Mouse (Mus musculus): ENCODE results near the gene Rnf166.

Gene Rnf166

DNA sequence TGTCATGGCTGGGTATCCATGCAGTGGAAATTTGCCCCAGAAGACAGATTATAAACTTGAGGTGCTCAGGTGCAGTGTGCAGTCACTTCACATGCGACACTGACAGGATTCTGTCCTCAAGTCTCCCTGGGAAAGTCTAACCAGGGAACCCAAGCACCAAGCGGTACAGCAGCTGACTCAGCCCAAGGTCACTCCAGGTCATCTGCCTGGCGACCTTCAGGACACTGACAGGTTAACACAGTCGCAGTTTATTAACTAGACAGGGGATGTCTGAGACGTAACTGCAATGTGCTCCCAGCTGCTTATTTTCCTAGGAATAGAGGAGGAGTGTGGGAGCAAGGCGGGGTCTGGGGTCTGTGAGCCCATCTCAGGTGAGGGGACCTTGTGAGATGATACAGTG is 6.5 kb downstream of the Rnf166 start:
- DNase-seq (ENCODE audit: low spot score in 2 of 2) = no peak

DNA sequence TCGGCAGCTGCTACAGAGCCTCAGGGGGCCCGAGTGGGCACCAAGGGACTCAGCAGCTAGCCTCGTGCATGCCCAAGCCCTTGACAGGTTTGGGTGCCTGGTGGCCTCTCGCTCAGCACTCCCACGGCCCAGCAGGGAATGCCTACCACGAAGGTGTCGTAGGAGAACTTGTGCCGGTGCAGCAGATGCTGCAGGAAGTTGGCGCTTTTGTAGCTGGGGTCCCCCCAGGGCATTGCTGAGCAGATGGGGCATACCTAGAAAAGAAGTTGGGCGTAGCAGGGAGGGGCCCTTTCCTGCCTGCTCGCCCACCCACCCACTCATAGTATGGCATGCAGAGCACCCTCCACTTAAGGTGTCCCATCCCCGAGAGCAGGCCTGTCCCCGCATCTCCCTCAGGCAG is 8.0 kb downstream of the Rnf166 start:
- no peak for DNase-seq (ENCODE audit: low spot score in 2 of 2)

DNA sequence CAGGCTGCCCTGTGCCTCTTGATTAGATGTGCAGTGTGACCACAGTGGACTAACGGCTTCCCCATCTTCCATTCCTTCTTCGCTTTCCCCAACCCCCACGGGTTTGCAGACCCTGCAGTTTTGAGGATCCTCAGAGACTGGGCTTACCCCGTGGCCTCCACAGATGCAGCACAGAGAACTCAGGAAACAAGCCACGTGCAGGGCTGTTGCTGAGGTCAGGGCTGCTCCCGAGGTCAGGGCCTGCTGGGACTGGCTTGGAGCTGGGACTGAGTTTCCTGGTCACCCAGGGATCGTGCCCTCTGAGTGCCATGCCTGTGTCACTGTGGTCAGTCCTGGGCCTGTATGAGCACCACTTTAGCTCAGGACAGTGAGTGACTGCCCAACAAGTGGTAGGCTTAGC is 10.9 kb downstream of the Rnf166 start:
- DNase-seq (ENCODE audit: low spot score in 2 of 2) = no peak

DNA sequence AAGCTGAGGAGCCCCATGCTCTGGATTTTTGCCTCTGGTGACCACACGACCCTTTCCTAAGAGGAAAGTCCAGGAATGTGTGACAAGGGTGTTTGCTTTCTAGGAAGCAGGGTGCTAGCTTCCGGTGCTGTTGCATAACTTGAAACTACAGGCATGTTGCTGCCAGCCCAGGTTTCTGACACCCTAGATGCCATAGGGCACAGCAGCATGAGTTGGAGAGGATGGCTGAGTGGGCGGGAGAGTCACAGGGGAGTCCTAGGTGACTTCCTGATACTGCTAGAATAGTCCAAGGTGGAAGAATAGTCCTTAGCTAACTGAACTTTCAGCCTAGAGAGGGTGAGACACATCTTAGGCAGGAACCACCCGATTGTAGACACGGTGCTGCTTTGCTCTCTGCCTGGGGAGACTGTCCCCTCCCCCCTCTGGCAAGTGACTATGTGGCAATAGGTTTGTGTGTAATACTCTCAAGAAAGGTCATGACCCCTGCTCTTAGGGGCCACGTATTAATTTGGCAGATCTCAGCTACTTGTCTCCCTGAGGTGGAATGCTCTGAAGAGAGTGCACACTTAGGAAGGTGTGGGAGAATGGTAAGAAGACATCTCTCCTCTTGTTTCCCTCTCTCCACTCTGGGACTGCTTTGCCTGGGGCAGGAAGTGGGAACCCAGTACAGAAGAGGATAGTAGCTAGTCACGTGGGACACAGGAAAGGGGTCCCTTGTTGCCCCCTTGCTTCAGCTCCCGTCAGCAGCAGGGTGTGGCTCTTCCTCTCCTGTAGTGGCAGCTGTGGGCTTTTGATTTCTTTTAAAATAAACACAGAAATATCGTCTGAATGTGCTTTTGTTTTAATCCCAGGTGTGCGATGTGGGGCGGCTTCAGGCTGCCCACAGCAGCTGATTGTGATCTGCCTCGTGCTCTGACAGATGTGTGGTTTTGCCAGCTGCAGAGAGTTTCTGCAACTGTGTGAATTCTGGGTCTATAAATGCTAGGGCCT is 11.9 kb downstream of the Rnf166 start:
- DNase-seq (ENCODE audit: low spot score in 2 of 2) = no peak

DNA sequence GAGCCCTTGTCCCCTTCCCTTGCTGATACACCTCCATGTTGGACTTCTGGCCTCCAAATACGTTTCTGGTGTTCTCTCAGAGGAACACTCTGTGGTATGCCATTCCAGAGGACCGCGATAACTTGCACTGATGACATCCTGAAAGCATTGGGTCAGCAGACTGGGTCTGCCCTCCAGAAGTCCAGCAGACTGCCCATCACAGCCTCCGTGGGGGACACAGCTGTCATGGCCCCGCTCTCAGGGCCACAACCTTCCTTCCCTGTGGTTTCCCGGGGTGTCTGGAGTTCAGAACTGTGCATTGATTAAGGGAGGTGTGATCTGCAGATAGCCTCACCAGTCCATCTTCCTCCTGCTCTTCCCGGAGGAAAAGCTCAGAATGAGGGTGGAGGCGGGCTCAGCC is 13.4 kb downstream of the Rnf166 start:
- DNase-seq (ENCODE audit: low spot score in 2 of 2) = no peak

DNA sequence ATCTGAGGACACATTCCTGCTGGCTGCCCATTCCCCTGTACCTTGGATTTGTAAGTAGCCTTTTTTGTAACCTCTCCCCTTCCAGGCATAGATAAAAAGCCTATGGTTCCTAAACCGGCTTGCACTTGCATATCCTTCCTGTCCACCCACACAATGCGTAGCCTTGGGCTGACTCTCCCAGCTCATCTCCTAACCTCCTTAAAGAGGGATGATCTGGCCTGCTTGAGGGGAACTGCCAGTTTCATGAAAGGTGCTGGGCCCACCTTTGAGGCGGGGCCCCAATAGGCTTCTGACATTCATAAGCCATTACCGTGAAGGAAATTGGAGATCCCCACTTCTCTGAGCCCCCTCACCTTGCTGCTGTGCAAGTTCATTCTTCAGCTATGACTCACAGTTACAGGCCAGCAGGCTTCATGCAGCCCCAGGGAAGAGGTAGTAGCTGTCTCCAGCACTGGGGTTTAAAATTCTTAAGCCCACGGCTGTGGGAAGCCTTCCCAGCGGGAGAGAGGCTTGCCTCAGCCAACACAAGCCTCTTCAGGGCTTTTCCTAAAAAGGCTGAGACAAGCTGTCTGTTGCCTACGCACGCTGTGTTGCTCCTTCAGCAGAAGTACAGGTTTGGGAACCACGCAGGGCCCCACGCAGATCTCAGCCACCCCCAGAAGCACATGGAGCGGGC is 14.3 kb downstream of the Rnf166 start:
- no peak for DNase-seq (ENCODE audit: low spot score in 2 of 2)

DNA sequence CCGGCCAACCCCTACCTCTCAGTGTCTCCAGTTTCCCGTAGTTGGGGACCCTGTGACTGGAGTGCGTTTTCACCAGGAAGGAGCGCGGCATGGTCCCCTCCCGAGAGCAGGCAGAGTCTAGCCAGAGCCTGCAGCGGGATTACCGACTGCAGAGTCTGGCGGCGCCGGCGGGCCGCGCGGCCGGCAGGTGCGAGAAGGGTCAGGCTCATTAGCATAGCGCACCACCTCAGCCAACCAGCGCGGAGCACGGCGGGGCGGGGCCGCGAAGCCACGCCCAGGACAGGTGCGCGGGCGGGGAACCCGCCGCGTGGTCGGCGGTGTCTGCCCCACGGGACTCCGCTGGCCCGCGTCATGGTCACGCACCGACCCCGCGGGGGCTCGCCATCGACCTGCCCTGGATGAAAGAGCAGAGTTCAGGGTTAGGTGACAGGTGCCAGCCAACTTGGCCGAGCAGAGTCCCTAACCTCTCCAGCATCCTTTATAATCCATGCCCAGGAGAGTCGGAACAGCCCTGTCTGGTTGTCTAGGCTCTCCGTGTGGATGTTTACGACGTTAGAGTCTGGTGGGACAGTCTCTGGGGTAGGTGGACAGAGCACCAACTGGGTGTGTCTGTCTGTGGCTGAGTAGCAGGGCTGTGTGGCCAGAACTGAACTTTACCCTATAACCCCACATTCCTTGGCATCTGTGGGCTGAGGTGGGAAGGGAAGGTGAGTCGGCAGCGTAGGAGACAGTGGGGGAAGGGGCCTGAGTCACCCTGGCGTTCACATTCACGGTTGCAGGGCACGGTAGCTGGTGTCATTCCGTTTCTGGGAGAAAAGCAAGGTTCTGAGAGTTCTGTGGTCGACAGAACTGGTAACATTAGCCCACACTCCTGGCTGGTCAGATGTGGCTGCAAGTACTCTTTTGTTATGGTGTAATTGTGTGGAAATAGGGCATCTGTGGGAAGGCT is 15.1 kb downstream of the Rnf166 start, which contains the start of gene Snai3:
Gene Snai3 (minus strand): TSS at position 210 of the 949 bp plus-strand sequence.
- DNase-seq (ENCODE audit: low spot score in 2 of 2) = peak; percentile 35 to 54

DNA sequence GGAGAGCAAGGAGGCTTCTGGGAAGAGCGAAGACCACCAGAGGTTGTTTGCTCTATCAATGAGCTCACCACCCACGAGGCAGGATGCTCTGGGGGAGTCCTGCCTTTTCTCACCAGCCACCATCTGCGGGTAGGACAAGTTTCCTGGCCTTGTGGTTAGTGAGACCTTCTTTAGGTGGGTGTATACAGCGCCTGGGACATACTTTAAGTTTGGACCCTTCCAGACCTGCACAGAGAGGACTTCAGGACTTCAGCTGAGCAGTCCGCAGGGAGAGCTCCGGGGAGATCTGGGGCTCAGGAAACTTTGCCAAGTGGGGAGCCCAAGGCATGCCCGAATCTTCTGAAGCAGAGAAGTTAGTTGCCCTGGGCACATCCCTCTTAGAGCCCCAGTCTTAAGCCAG is 15.9 kb downstream of the Rnf166 start:
- no peak for DNase-seq (ENCODE audit: low spot score in 2 of 2)

DNA sequence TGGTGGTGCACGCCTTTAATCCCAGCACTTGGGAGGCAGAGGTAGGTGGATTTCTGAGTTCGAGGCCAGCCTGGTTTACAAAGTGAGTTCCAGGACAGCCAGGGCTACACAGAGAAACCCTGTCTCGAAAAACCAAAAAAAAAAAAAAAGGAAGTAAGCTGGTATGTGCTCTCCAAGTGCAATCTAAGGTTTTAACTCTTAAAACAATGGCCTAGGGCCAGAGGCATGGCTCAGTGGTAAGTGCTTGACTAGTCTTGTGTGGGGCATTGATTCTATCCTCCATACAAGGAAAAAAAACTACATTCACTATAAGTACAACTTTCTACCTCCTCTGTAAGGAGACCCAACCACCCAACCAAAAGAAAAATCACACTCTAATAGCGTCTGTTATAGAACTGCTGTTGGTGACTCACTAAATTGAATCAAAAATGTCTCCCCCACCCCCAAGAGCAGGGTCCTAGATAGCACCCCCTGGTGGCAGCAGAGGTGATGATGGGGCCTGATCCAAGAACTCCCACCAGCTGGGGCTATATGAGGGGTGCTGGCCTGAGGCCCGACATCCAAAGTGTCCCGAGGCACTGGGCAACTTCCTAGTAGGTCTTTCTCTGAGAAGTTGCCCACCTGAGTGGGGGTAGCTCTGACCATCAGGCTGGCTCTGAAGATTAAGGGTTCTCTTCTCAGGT is 16.5 kb downstream of the Rnf166 start:
- DNase-seq (ENCODE audit: low spot score in 2 of 2) = peak in 1 of 2 experiments; percentile 39

DNA sequence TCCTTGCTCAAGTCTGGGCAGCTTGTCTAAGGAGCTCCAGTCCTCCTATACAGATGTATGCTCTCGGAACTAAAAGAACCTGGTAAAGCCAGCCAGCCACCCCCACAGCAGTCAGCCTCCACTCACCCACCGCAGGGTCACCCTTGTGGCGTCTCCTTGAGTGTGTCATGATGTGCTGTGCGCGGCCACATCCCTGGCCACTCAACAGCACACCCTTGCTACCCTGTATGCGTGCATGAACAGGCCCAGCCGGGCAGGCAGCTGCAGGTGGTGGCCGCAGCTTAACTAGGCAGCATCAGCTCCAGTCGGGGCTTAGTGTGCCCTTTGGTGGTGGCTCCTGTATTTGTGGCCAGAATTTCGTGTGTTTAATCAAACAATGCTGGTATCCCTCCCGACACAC is 18.7 kb downstream of the Rnf166 start:
- DNase-seq (ENCODE audit: low spot score in 2 of 2) = no peak

DNA sequence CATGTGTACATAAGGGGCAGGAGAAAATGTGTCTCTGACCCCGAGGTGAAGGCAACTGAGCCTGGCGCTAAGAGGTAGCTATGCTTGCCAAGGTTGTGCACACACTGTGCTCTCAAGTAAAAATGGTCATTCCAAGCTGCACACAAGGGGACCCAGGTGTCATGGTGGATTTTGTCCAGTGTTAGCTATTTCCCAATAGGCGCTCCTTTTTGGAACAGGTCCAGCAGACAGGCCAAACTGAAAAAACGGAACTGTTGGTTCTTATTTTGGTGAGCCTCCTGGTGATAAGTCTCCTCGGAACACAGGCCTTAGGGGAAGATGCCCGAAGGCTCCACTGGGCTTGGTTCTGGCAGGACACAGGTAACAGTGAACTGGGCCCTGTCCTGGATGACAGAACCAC is 21.5 kb downstream of the Rnf166 start:
- DNase-seq (ENCODE audit: low spot score in 2 of 2) = no peak

DNA sequence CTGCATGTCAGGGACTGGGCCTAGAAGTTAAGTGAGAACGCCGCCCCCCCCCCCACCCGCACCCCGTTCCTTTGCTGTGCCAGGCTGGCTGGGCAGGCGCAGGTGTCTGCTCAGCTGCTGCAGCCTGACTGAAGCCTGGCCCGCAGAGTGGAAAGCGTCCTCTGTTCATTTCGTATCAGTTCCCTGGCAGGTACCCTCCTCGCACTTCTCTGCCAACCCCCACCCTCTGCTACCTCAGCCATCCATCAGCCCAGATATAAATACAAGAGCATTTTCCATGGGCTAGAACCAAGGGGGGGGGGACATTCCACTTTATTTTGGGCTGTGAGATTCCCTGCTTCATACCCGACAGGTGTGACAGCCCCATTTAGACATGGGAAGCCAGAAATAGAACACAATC is 23.7 kb downstream of the Rnf166 start:
- DNase-seq (ENCODE audit: low spot score in 2 of 2) = no peak

DNA sequence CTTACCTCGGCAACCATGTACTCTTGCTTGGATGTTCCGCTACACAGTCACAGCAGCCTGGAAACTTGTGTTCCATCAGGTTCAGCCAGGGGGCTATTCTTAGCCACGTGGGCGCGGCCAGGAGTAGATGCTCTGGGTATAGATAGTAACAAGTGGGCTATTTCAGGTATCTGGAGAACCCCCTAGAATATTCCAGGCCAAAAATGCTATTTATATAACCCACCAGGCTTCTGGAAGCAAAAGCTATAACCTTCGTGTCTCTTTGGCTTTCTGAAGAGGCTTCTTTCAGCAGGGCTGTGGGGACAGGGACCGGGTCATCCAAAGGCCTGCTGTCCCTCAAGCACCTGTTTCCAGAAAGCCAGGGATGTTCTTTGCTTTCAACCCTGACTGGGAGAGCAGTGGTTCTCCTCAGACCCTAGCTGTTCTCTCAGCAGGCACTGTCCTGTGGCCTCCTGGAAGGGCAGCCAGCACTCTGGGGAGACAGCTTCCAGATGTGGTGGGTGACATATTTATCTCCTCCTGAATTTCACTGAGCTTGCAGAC is 24.6 kb downstream of the Rnf166 start:
- no peak for DNase-seq (ENCODE audit: low spot score in 2 of 2)

DNA sequence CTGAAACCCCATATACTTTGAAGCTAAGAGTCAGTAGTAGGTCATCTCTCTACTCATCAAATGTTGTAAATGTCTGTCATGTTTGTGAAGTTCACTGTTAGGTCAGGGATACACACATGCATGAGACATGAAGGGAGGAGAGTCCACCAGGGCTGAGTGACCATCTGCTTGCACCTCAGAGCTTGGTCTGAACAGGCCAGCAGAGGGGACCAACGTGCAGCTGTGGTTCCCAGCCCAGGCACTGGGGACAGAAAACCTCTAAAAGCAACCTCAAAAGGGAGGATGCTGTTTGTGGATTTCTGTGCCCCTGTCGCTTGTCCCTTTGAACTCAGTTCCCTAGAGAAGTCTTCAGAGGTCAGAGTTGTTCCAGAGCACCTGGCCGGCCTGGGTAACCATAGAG is 30.7 kb downstream of the Rnf166 start:
- no peak for DNase-seq (ENCODE audit: low spot score in 2 of 2)

DNA sequence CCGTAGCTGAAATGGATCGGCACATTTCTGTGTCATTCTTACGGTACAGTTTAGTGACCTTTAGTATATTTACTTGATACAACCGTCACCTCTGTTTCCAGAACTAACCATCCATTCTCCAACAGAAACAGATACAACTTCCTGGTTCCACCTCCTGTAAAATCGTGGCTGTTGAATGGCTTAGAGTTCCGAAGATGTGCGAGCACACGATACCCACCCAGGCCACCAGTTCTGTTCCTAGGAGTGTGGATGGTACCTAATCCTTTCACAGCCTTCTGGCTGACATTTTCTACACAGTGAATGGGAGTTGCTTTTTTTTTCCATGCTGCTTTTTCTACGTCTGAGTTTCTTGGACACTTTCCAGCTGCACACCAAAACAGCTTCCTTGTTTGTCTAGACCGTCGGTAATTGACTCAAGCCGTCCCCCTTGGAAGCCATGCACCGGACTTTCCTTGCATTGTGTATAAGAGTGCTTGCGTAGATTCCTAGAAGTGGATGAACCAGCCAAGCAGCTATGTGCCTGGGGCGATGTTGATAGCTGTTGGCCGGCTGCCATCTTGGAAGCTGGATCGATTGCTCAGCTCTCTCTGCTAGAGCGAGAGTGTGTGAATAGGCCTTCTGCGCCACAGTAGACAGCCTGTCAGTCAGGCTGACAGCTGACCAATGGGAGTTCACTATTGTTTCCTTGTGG is 31.7 kb downstream of the Rnf166 start:
- DNase-seq (ENCODE audit: low spot score in 2 of 2) = peak; percentile 66 to 72

DNA sequence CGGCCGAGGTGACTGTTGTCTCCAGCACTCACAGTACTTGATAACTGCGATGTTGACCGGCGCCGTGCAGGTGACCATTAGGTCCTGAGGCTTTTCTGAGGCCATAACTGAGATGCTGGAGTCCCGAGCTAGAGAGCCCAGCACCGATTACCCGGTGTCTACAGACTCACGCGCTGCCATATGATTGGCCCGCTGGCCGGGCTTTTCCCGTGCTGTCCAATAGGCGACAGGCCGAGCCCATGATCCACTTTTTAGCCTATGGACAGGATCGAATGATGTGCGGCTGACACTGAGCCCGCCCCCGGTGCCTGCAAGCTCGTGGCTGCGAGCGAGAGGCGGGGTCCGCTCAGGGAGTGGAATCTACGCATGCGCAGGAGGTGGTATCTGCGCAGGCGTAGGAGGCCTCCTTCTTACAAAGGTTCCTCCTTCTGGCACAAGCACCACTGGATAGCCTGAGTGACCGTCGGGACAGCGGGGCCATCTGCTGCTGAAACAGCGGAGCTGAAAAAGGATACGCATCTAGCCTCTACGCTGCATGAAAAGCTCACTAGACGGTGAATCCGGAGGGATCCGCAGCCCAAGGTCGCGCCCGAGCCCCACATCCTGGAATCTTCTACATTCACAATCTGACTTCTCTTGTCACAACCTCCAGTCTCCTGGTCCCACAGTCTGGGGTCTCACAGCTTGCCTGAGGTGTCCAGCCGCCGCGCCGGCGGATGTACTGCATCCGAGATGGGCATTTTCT is 32.4 kb downstream of the Rnf166 start, which contains the start of gene Mvd:
Gene Mvd (minus strand): TSS at position 161 of the 745 bp plus-strand sequence.
- DNase-seq (ENCODE audit: low spot score in 2 of 2) = peak; percentile 94 to 96

DNA sequence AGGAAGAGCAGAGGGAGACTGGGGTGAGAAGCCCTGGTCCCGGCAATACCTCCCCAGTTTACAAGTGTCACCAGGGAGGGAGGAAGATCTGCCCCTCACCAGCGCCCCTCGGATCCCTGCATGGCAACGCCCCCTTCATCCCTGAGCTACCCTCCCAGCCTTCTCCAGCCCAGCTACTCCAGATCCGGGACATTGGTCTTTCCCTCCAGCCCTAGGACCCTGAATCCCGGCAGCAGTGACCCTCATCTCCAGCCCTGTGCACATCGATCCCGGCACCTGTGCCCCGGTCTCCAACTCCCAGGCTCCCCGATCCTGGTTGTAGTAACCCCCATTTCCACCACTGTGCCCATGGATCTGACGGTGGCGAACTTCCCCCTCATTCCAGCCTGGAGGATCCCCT is 33.1 kb downstream of the Rnf166 start:
- DNase-seq (ENCODE audit: low spot score in 2 of 2) = no peak

DNA sequence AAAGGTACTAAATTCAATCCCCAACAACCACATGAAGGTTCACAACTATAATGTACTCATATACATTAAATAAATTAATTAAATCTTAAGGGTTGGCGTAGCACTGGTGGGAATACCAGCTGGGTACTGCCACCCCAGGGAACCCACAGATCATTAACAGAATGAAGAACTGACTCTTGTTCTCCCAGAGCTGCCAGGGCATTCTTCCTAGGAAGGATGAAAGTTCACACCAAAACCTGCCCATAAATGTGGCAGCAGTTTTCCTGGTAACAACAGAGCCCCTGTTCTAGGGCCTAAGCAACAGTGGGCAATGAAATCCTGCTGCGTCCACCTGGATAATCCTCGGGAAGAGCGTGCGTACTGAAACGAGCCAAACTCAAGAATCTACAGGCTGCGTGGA is 33.5 kb downstream of the Rnf166 start:
- no peak for DNase-seq (ENCODE audit: low spot score in 2 of 2)

DNA sequence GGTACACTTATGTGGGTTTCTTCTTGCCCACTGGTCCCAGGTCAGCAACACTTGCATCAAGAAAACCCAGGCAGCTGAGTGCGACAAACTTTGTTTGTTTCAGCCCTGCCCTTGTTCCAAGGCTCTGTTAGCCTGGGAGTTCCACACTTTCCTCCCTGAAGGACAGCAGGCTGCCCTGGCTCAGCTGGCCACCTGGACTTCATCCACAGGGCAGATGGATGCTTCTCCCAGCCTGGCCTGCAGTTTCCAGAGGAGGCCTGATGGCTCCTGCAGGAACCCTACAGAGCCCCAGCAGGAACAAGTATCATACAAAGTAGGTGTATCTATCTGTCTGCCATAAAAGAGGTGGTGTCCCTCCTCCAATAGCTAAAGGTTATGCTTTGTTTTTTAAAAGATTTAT is 34.5 kb downstream of the Rnf166 start:
- no peak for DNase-seq (ENCODE audit: low spot score in 2 of 2)

DNA sequence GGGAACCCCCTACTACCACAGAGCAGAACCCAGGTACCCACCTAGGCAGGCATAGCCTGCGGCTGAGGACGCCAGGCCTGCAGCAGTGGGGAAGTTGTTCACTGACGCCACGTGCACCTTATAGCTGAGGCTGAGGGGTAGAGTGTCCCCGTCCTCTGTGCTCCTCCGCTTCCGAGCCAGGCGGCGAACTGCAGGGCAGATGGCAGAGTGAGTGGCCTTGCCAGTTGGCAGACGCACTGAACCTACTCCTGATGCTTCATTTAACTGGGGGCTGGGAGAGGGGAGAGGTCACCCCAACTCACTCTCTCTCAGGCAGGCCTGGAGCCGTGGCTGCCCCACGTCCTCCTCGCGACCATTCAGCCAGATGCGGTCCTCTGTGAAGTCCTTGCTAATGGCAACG is 36.5 kb downstream of the Rnf166 start:
- no peak for DNase-seq (ENCODE audit: low spot score in 2 of 2)
